Mouse (Mus musculus) limb, embryonic 15.5 days (tissue): ENCODE measurements around the gene Abca4. TPM values are rescaled to one million over a fixed set of nuclear protein-coding genes. Genes with fewer than 3 reads are reported as not detected.

ENCODE experiments used
- ATAC-seq: fragments of 200-750 bp; cut with Nextera tagmentation; 2 replicates; pipeline ENCODE4 v1.8.0; 2017; ENCODE audit warnings: low read depth, moderate TSS enrichment; ENCODE audit not compliant: insufficient number of reproducible peaks, low FRiP score, low TSS enrichment
- H3K27ac ChIP-seq: fragments of 300-500 bp; sonication (generic); 2 replicates; pipeline ENCODE4 v1.5.1; 2015; ENCODE audit warnings: moderate library complexity, mild to moderate bottlenecking, inconsistent platforms
- H3K27me3 ChIP-seq: fragments of 300-500 bp; sonication (generic); 2 replicates; pipeline ENCODE4 v1.6.1; 2015; ENCODE audit warnings: inconsistent platforms
- H3K36me3 ChIP-seq: fragments of 300-500 bp; sonication (generic); 2 replicates; pipeline ENCODE4 v1.6.1; 2015; ENCODE audit warnings: inconsistent platforms
- H3K4me1 ChIP-seq: fragments of 300-500 bp; sonication (generic); 2 replicates; pipeline ENCODE4 v1.6.1; 2015; ENCODE audit warnings: inconsistent platforms
- H3K4me2 ChIP-seq: fragments of 300-500 bp; sonication (generic); 2 replicates; pipeline ENCODE4 v1.6.1; 2015; ENCODE audit warnings: mild to moderate bottlenecking, inconsistent platforms
- H3K4me3 ChIP-seq: fragments of 300-500 bp; sonication (generic); 2 replicates; pipeline ENCODE4 v1.5.1; 2015; ENCODE audit warnings: mild to moderate bottlenecking, inconsistent platforms
- H3K9ac ChIP-seq: fragments of 300-500 bp; sonication (generic); 2 replicates; pipeline ENCODE4 v1.6.1; 2015; ENCODE audit warnings: inconsistent platforms
- H3K9me3 ChIP-seq: fragments of 300-500 bp; sonication (generic); 2 replicates; pipeline ENCODE4 v1.6.1; 2016; ENCODE audit warnings: inconsistent platforms
- WGBS: fragments of 180-500 bp; shearing (Covaris S2); methylation state at CpG from one replicate; pipeline ENCODE4 v1.1.7; 2015; 5-methylcytosine and 5-hydroxymethylcytosine counted together
- polyA plus RNA-seq: library from polyadenylated mRNA; unstranded; fragments of >200 nt; fragmentation: Nextera tagmentation; extraction: Ambion mirVana; gene quantifications from 2 replicates; pipeline ENCODE4 v1.2.1, GENCODE M21; 2015

Abca4 gene
- polyA plus RNA-seq, 1 experiment from 2014 or later = 1.0 TPM

DNA sequence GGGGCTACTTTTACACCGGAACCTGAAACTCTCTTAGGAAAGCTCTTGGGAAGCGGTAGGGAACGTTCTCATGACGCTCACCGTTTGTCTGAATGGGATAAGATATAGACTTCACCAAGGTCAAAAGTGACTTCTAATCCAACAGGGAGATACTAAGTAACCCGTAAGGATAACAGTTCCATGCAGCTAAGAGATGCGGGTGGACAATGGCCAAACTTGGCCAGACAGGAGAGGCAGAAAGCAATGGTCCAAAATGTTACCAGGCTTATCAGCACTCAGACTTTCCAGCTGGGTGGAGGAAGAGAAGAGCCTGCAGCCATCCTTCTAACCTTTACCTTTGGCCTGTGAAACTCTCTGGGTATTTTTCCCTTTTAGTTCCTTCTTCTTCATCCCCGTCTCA is 16.5 kb upstream of the Abca4 start:
- ATAC-seq = no peak
- no peaks in the 10 kb centered on the region for H3K27me3 ChIP-seq
- no peak overlapping the region for H3K9ac ChIP-seq
- no peaks in the 10 kb centered on the region for H3K9me3 ChIP-seq
- H3K4me2 ChIP-seq = no peak overlapping the region
- no peaks in the 10 kb centered on the region for H3K36me3 ChIP-seq
- WGBS = 90% methylated on average over 8 of the region's 8 CpGs
- no peaks in the 10 kb centered on the region for H3K4me1 ChIP-seq
- no peak overlapping the region for H3K27ac ChIP-seq
- H3K4me3 ChIP-seq = no peak overlapping the region

DNA sequence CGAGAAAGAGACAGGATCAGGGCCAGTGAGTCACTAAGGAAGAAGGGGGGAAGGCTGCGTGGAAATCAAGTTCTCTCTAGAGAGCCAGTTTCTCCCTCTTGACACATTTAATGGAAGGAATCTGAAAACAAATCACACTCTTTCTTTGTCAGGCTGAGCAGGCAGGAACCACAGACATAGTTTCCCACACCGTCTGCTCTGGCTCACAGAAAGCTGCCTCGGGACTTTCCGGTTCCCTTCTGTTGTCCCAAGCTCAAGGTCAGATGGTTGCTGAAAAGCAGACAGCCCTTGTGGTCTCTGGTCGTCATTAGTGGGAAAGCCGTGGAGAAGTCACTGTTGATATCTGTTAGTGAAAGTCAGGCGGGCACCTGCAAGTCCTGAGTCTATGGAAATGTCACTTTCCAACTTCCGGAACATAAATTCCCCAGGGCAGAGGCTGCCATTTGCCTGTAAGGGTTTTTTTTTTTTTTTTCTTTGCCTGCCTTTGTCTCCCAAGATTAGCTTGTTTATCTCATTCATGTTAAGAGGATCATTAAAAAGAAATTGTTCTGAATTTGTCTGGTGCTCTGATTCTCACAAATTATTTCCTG is 10.9 kb upstream of the Abca4 start:
- ATAC-seq = no peak
- WGBS = 42% methylated on average over 9 of the region's 9 CpGs
- H3K4me1 ChIP-seq = 0 out of 2 replicates have a peak, but pooled peaks cover 14% of the 10 kb centered on the region
- H3K4me3 ChIP-seq = no peak overlapping the region
- no peak overlapping the region for H3K9ac ChIP-seq
- H3K27me3 ChIP-seq = no peaks in the 10 kb centered on the region
- H3K36me3 ChIP-seq = no peaks in the 10 kb centered on the region
- H3K27ac ChIP-seq = peak overlapping the region; percentile 24
- H3K4me2 ChIP-seq = no peak overlapping the region
- no peaks in the 10 kb centered on the region; the same call in 1 of the 2 replicates for H3K9me3 ChIP-seq

DNA sequence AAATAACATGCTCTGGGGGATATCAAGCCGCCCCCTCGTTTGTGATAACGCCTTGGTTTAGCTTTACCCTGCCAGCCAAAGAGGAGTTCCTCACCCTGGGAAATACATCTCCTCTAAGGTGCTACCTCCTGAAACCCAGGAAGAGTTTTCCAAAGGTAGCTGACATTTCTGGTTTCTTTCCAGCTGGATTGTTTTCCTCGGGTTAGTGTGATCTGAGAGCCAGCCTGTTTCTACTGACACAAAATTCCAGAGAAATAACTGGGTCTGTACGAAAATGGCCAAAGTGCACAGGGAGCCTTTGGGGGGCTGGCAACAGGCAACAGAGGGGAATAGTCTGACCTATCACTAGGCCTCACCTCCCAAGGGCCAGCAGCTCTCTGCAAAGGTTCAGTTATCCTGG is 10.0 kb upstream of the Abca4 start:
- Histone ChIP-seq H3K4me3 (no peak overlapping the region), H3K27ac (no peak overlapping the region), H3K27me3 (no peaks in the 10 kb centered on the region), H3K4me1 (0 out of 2 replicates have a peak, but pooled peaks cover 14% of the 10 kb centered on the region), H3K9me3 (no peaks in the 10 kb centered on the region; the same call in 1 of the 2 replicates), H3K9ac (no peak overlapping the region), H3K36me3 (no peaks in the 10 kb centered on the region), H3K4me2 (no peak overlapping the region)
- 61% methylated on average over 5 of the region's 5 CpGs for WGBS
- ATAC-seq = no peak

DNA sequence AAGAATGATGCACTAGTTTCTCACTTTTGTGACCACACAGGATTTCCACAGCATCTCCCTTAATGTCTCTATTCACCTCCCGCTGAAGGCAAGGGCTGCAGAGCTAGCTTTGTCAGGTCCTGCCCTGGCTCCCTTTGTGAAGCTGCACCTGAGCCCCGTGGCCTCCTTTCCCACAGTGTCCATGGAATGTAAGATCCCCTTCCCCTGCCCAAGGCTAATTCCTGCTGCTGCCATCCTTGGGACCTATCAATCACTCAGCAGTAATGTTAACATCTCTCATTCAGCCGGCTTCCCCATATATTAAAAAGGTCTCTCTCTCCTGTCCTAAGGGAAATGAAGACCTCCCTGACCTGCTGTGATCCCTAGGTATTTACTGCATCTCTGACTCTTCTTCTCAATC is 9.2 kb upstream of the Abca4 start:
- Histone ChIP-seq H3K27ac (no peak overlapping the region), H3K9ac (no peak overlapping the region), H3K36me3 (no peaks in the 10 kb centered on the region), H3K4me2 (no peak overlapping the region), H3K9me3 (no peaks in the 10 kb centered on the region; the same call in 1 of the 2 replicates), H3K4me1 (0 out of 2 replicates have a peak, but pooled peaks cover 14% of the 10 kb centered on the region), H3K4me3 (no peak overlapping the region), H3K27me3 (no peaks in the 10 kb centered on the region)
- ATAC-seq = no peak
- 50% methylated on average over 3 of the region's 3 CpGs for WGBS

GRCm38 (mm10) chr3:122040522-122040921 is 3.7 kb upstream of the Abca4 start:
- Histone ChIP-seq H3K9ac (no peak overlapping the region), H3K4me1 (peaks cover 21% of the 10 kb centered on the region), H3K9me3 (no peaks in the 10 kb centered on the region; the same call in 1 of the 2 replicates), H3K27ac (no peak overlapping the region), H3K4me3 (no peak overlapping the region), H3K4me2 (no peak overlapping the region), H3K27me3 (no peaks in the 10 kb centered on the region), H3K36me3 (no peaks in the 10 kb centered on the region)
- no peak for ATAC-seq
- 82% methylated on average over 6 of the region's 6 CpGs for WGBS

- WGBS = 17% methylated on average over 8 of the region's 8 CpGs
- Histone ChIP-seq H3K4me1 (peaks cover 45% of the 10 kb centered on the region), H3K27me3 (no peaks in the 10 kb centered on the region), H3K27ac (0 out of 2 replicates have a peak overlapping the region, but pooled peaks have one; percentile 28), H3K4me3 (no peak overlapping the region), H3K9me3 (no peaks in the 10 kb centered on the region), H3K9ac (no peak overlapping the region), H3K36me3 (no peaks in the 10 kb centered on the region), H3K4me2 (0 out of 2 replicates have a peak overlapping the region, but pooled peaks have one; percentile 11)
- ATAC-seq = no peak
Measured at GRCm38 (mm10) chr3:122043102-122043501, 1.1 kb upstream of the Abca4 start.

- no peak overlapping the region for H3K9ac ChIP-seq
- ATAC-seq = no peak
- H3K4me1 ChIP-seq = peaks cover 60% of the 10 kb centered on the region
- no peak overlapping the region for H3K27ac ChIP-seq
- H3K36me3 ChIP-seq = no peaks in the 10 kb centered on the region
- 35% methylated on average over 10 of the region's 10 CpGs for WGBS
- no peak overlapping the region for H3K4me3 ChIP-seq
- no peak overlapping the region for H3K4me2 ChIP-seq
- H3K9me3 ChIP-seq = no peaks in the 10 kb centered on the region
- H3K27me3 ChIP-seq = no peaks in the 10 kb centered on the region
Measured at GRCm38 (mm10) chr3:122046187-122046620, 2.0 kb downstream of the Abca4 start.

DNA sequence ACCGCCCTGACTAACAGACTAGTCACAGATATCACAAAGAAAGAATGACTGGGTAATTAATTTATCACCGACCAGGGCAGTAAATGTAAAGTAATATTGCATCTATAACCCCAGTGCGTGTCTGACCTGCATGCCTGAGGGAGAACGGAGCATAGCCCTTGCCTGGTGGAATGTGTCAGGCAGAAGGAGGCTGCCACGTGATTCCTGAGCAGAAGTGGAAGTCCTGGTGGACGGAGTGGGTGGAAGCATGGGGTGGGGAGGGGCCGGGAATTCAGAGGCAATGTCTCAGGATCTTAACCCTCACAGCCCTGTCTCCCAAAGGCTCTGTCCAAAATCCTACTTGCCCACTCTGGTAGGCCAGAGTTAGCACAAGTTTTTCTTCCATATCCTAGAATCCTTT is 3.2 kb downstream of the Abca4 start:
- ATAC-seq = 0 out of 2 replicates have a peak, but pooled peaks have one; percentile 44
- H3K9me3 ChIP-seq = no peaks in the 10 kb centered on the region
- H3K27me3 ChIP-seq = no peaks in the 10 kb centered on the region
- H3K4me1 ChIP-seq = peaks cover 60% of the 10 kb centered on the region
- 0 out of 2 replicates have a peak overlapping the region, but pooled peaks have one; percentile 34 for H3K4me2 ChIP-seq
- no peak overlapping the region for H3K4me3 ChIP-seq
- H3K27ac ChIP-seq = peak overlapping the region; percentile 83
- 18% methylated on average over 7 of the region's 7 CpGs for WGBS
- no peak overlapping the region for H3K9ac ChIP-seq
- no peaks in the 10 kb centered on the region for H3K36me3 ChIP-seq

GRCm38 (mm10) chr3:122047921-122048861 is 3.9 kb downstream of the Abca4 start:
- H3K27me3 ChIP-seq = no peaks in the 10 kb centered on the region
- 5% methylated on average over 17 of the region's 17 CpGs for WGBS
- ATAC-seq = peak; percentile 59
- H3K4me1 ChIP-seq = peaks cover 54% of the 10 kb centered on the region
- H3K27ac ChIP-seq = peak overlapping the region; percentile 83
- H3K9ac ChIP-seq = no peak overlapping the region
- no peak overlapping the region for H3K4me3 ChIP-seq
- no peaks in the 10 kb centered on the region for H3K36me3 ChIP-seq
- peak overlapping the region; percentile 34 for H3K4me2 ChIP-seq
- no peaks in the 10 kb centered on the region for H3K9me3 ChIP-seq

DNA sequence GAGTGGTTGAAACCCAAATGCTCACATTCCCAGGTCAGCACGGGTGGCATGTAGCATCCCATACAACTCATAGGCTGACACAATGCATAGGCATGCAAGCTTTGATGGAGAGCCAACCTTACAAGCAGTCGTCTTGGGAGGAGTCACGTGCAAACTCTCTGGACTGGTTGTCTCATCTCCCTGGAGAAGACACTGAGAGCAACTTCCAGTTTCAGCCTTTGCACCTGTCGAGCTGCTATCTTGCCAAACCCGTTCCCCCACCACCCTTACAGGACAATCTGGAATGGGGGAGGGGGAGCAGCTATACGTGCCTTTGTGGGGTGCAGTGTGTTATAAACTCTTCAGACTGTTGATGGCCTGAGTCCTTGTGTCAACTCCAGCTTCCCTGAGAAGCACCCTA is 4.9 kb downstream of the Abca4 start:
- Histone ChIP-seq H3K4me2 (no peak overlapping the region), H3K9ac (no peak overlapping the region), H3K27me3 (no peaks in the 10 kb centered on the region), H3K36me3 (no peaks in the 10 kb centered on the region), H3K4me3 (no peak overlapping the region), H3K27ac (peak overlapping the region; percentile 83), H3K4me1 (peaks cover 55% of the 10 kb centered on the region), H3K9me3 (no peaks in the 10 kb centered on the region)
- no peak for ATAC-seq
- WGBS = 30% methylated on average over 6 of the region's 6 CpGs

DNA sequence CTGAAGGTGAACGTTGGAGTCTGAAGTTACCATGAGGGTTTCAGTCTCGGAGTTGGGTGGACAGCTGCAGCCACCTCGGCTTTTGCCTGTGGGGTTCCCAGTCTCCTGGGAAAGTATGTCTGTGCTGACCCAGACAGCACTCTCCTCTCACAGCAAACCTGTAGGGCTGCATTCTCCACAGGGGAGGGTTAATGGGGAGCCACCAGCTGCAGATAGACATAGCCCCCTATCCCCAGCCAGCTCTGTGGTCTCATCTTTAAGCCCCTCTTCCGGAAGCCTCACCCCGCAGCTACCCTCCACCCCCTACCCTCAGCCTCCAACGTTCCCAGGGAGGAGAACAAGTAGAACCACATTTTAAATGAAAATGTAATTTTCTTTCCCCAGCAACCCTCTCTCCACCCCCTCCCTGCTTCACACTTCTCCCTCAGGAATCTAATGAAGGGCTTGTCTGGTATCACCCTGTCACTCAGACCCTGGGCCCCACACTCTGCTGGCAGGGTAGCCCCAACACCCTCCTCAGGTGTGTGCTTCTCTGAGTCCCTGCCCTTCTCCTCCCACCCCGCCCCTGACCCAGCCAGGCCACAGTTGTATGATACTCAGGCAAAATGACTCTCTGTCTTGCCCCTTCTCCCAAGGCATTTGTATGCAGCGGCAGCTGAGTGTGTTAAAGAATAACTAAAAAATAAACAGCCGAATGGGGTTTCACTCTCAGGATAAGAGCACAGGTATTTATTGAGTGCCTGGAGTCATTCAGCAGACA is 14.4 kb downstream of the Abca4 start:
- peak overlapping the region; percentile 43 for H3K27ac ChIP-seq
- no peaks in the 10 kb centered on the region for H3K27me3 ChIP-seq
- H3K4me2 ChIP-seq = no peak overlapping the region
- H3K9me3 ChIP-seq = no peaks in the 10 kb centered on the region
- H3K4me3 ChIP-seq = no peak overlapping the region
- peaks cover 11% of the 10 kb centered on the region for H3K4me1 ChIP-seq
- WGBS = 43% methylated on average over 9 of the region's 9 CpGs
- ATAC-seq = no peak
- H3K9ac ChIP-seq = no peak overlapping the region
- H3K36me3 ChIP-seq = no peaks in the 10 kb centered on the region
